Mouse (Mus musculus): ENCODE data around the gene Tcam1. TPM values are rescaled to one million over a fixed set of nuclear protein-coding genes. Genes with fewer than 3 reads are reported as not detected.
A peak's percentile ranks its signal among the peaks of the same experiment; 100 is the strongest.

Gene Tcam1
- polyA plus RNA-seq, 1 experiment: 0.11 TPM

DNA sequence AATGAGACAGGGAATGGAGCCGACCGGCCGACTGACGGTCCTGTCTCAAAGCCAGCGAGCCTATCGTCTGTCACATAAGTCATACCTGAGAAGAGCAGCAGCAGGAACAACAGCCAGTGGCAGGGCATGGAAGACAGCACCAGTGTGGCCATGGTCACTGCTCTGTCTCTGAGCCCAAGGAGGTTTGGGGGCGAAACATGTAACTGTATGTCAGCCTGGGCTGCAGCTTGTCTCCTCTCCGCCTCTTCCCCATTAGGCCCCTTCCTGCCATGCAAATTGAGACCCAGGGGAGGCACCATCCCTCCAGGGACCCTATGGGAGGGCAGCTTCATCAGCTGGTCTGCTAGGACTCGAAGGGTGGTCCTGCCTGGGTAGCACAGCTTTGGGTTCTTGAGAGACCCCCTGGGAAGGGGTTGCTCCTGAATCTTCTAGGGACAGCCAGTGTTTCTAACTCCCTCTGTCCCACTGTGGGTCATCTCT is 37.9 kb downstream of the Tcam1 start, which contains the start of gene Cd79b:
Gene Cd79b (minus strand): TSS at position 430 of the 480 bp plus-strand sequence.
- 17% methylated on average over 9 of the region's 9 CpGs for WGBS
- Histone ChIP-seq H3K4me1 (ENCODE audit: control insufficient read depth, insufficient read depth, insufficient read length) (peaks cover 33% of the 10 kb centered on the region; the same call in 1 of the 2 replicates), H3K36me3 (ENCODE audit: control insufficient read depth, insufficient read depth, low read length) (peaks cover 28% of the 10 kb centered on the region), H3K27ac (ENCODE audit: insufficient read depth, low read length) (peak within 1 kb of the TSS; percentile 95), H3K4me3 (ENCODE audit: extremely low read depth, insufficient read depth, insufficient read length) (peak within 1 kb of the TSS; percentile 77), H3K27me3 (ENCODE audit: control insufficient read depth, insufficient read depth, low read length) (no peaks in the 10 kb centered on the region)
- DNase-seq (ENCODE audit: low read depth in 1 of 2, low spot score in 2 of 2): peak; percentile 66 to 90
- TF ChIP-seq POLR2A (IDR thresholded peaks at IDR 0.05; ENCODE audit: low read depth, low read length): peak; percentile 98
- TF ChIP-seq CTCF (IDR thresholded peaks at IDR 0.05; ENCODE audit: extremely low read depth, insufficient read depth, insufficient read length, insufficient replicate concordance): no peak

DNA sequence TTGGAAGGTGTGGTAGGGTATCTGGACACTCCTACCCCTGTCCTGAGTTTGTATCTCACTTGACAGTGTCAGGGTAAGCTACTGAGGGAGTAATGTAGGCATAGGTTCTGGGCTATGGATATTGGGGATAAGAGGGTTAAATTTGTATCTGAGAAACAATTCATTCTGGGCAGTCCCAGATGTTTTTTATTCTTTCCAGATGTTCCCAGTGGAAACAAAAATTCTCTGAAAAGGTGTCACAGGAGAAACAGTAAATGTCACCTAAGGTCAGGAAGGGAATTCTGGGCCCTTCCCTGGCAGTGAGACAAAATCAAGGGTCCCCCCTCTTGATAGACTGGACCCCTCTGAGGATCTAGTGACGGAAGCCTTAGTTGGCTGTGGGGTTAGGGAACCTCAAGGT is 39.9 kb downstream of the Tcam1 start:
- Histone ChIP-seq H3K27me3 (ENCODE audit: control insufficient read depth, insufficient read depth, low read length) (no peaks in the 10 kb centered on the region), H3K4me3 (ENCODE audit: extremely low read depth, insufficient read depth, insufficient read length) (no peak overlapping the region), H3K4me1 (ENCODE audit: control insufficient read depth, insufficient read depth, insufficient read length) (peaks cover 40% of the 10 kb centered on the region; the same call in 1 of the 2 replicates), H3K27ac (ENCODE audit: insufficient read depth, low read length) (peak overlapping the region; percentile 87), H3K36me3 (ENCODE audit: control insufficient read depth, insufficient read depth, low read length) (peaks cover 20% of the 10 kb centered on the region)
- WGBS: 96% methylated on average over 1 of the region's 1 CpGs
- TF ChIP-seq CTCF (IDR thresholded peaks at IDR 0.05; ENCODE audit: extremely low read depth, insufficient read depth, insufficient read length, insufficient replicate concordance) (no peak), POLR2A (IDR thresholded peaks at IDR 0.05; ENCODE audit: low read depth, low read length) (no peak)
- DNase-seq (ENCODE audit: low read depth in 1 of 2, low spot score in 2 of 2): no peak

DNA sequence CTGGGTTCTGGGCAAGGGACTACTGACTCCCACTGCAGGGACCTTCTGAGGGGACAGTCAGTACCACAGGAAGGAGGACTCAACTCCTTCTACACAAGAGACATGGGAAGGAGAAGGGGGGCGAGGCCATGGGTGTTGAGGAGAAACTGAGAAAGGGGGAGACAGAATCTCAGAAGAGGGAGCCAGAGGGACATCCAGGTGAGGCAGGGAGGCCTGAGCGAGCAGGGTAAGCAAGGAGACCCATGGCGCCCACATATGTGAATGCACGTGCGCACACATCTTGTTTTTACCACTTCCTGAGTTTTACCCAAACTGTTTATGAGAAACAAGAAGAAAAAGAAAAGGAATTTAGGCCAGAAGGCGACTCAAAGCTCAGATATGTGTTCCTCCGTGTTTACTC is 41.3 kb downstream of the Tcam1 start:
- DNase-seq (ENCODE audit: low read depth in 1 of 2, low spot score in 2 of 2): no peak
- 32% methylated on average over 7 of the region's 7 CpGs for WGBS
- no peak for TF ChIP-seq CTCF (IDR thresholded peaks at IDR 0.05; ENCODE audit: extremely low read depth, insufficient read depth, insufficient read length, insufficient replicate concordance)
- TF ChIP-seq POLR2A (IDR thresholded peaks at IDR 0.05; ENCODE audit: low read depth, low read length): no peak
- peaks cover 40% of the 10 kb centered on the region; the same call in 1 of the 2 replicates for H3K4me1 ChIP-seq (ENCODE audit: control insufficient read depth, insufficient read depth, insufficient read length)
- peak overlapping the region; percentile 87 for H3K27ac ChIP-seq (ENCODE audit: insufficient read depth, low read length)
- H3K27me3 ChIP-seq (ENCODE audit: control insufficient read depth, insufficient read depth, low read length): no peaks in the 10 kb centered on the region
- peaks cover 6% of the 10 kb centered on the region for H3K36me3 ChIP-seq (ENCODE audit: control insufficient read depth, insufficient read depth, low read length)
- H3K4me3 ChIP-seq (ENCODE audit: extremely low read depth, insufficient read depth, insufficient read length): no peak overlapping the region

DNA sequence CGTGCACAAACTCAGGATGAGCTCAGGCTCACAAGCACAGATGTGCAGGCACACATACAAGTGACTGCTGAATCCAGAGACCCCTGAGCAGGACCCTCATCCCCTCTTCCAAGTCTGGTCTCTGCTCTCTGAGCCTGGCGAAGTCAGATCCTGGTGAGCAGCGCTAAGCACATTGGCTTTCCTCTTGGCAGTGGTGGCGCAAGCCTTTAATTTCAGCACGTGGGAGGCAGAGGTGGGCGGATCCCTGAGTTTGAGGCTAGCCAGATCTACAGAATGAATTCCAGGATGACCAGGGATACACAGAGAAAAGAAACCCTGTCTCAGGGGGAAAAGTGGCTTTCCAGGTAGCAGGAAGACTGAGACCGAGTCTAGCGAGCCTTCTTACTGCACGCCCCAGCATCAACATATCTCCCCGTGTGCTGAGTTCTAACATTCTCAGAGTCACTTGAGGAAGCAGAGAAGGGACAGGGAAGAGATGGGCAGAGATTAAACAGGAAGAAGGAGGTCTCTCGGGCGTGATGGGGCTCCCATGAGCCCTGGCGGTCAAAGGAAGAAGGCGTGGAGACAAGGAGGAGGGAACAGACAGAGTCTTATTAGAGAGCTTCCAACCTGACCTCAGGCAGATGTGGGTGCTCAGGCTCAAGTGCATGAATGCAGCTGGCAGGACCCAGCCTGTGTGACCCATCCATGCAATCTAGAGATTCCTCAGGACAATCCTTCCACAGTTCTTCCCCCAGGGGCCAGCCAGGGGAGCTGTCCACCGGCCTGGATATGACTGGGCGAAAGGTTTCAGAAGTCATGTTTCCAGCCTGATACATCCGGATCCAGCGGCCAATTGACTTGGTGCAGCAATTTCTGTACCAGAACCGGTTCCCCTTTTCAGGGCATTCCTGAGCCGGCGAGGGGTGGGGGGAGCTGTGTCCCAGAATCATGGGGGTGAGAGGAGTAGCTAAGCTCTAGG is 42.2 kb downstream of the Tcam1 start:
- 38% methylated on average over 21 of the region's 21 CpGs for WGBS
- peak in 1 of 2 experiments; percentile 61 for DNase-seq (ENCODE audit: low read depth in 1 of 2, low spot score in 2 of 2)
- Histone ChIP-seq H3K27me3 (ENCODE audit: control insufficient read depth, insufficient read depth, low read length) (no peaks in the 10 kb centered on the region), H3K4me1 (ENCODE audit: control insufficient read depth, insufficient read depth, insufficient read length) (peaks cover 42% of the 10 kb centered on the region; the same call in 1 of the 2 replicates), H3K36me3 (ENCODE audit: control insufficient read depth, insufficient read depth, low read length) (no peaks in the 10 kb centered on the region), H3K27ac (ENCODE audit: insufficient read depth, low read length) (peak overlapping the region; percentile 87), H3K4me3 (ENCODE audit: extremely low read depth, insufficient read depth, insufficient read length) (peak overlapping the region; percentile 31; the same call in 1 of the 2 replicates)
- TF ChIP-seq CTCF (IDR thresholded peaks at IDR 0.05; ENCODE audit: extremely low read depth, insufficient read depth, insufficient read length, insufficient replicate concordance) (no peak), POLR2A (IDR thresholded peaks at IDR 0.05; ENCODE audit: low read depth, low read length) (peak; percentile 39; the same call in 1 of the 2 replicates)

DNA sequence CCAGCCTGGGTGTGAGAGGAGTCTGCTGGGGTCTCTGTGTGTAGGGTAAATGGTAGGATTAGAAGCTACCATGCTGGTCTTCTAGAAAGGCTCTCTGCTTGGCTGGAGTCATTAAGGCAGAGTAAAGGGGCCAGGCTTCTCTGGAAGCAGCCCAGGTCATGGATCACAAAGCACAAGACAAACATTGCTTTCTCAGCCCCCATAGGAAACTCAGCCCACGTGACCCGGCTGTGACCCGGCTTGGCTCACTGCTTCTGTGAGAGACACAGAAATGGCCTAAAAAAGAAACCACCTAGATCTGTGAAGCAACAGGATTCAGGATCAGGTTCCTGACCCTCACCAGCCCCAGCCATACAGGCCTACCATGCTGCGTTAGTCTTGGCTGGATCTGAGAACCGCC is 48.4 kb downstream of the Tcam1 start:
- Histone ChIP-seq H3K36me3 (ENCODE audit: control insufficient read depth, insufficient read depth, low read length) (no peaks in the 10 kb centered on the region), H3K4me1 (ENCODE audit: control insufficient read depth, insufficient read depth, insufficient read length) (peaks cover 22% of the 10 kb centered on the region; the same call in 1 of the 2 replicates), H3K4me3 (ENCODE audit: extremely low read depth, insufficient read depth, insufficient read length) (peak overlapping the region; percentile 17; the same call in 1 of the 2 replicates), H3K27ac (ENCODE audit: insufficient read depth, low read length) (peak overlapping the region; percentile 94), H3K27me3 (ENCODE audit: control insufficient read depth, insufficient read depth, low read length) (no peaks in the 10 kb centered on the region)
- WGBS: 46% methylated on average over 5 of the region's 5 CpGs
- TF ChIP-seq CTCF (IDR thresholded peaks at IDR 0.05; ENCODE audit: extremely low read depth, insufficient read depth, insufficient read length, insufficient replicate concordance): no peak
- TF ChIP-seq POLR2A (IDR thresholded peaks at IDR 0.05; ENCODE audit: low read depth, low read length): no peak
- DNase-seq (ENCODE audit: low read depth in 1 of 2, low spot score in 2 of 2): peak; percentile 78 to 89

DNA sequence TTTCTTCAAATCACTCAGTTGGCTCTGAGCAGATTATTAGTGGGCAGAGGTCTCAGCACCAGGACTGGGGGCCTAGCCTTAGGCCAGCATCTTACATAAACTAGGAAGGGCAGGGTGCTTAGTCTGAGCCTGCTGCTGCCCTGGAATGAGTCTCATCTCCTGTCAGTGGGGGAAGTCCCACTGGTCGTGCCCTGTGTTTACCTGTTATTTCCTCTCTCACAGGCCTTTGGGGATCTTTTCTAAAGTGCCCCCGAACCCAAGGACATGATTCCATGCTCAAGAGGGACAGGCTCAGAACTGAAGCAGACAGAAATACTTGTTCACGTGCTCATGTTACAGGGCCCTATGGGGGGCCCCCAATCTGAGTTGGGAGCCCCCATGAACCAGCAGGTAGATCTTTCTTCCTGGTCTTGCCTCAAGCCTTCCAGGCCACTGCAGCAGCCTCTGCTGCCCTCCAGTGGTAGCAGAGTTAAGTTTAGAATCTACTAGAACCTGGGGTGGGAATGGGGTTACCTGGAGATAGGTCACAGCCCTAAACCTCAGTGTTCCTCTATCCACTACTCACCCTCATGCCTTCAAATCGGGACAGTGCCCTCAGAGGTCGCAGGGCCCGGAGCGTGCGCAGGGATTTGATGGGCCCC is 49.2 kb downstream of the Tcam1 start:
- TF ChIP-seq POLR2A (IDR thresholded peaks at IDR 0.05; ENCODE audit: low read depth, low read length): no peak
- TF ChIP-seq CTCF (IDR thresholded peaks at IDR 0.05; ENCODE audit: extremely low read depth, insufficient read depth, insufficient read length, insufficient replicate concordance): peak; percentile 81; the same call in 1 of the 2 replicates
- 49% methylated on average over 8 of the region's 8 CpGs for WGBS
- H3K36me3 ChIP-seq (ENCODE audit: control insufficient read depth, insufficient read depth, low read length): no peaks in the 10 kb centered on the region
- H3K27ac ChIP-seq (ENCODE audit: insufficient read depth, low read length): peak overlapping the region; percentile 94
- H3K4me1 ChIP-seq (ENCODE audit: control insufficient read depth, insufficient read depth, insufficient read length): peaks cover 20% of the 10 kb centered on the region; the same call in 1 of the 2 replicates
- no peak overlapping the region for H3K4me3 ChIP-seq (ENCODE audit: extremely low read depth, insufficient read depth, insufficient read length)
- no peaks in the 10 kb centered on the region for H3K27me3 ChIP-seq (ENCODE audit: control insufficient read depth, insufficient read depth, low read length)
- peak; percentile 74 to 85 for DNase-seq (ENCODE audit: low read depth in 1 of 2, low spot score in 2 of 2)

Measured in spleen, adult 2 months (tissue).